Mouse (Mus musculus): ENCODE measurements around the gene Gipr.

Gipr gene

DNA sequence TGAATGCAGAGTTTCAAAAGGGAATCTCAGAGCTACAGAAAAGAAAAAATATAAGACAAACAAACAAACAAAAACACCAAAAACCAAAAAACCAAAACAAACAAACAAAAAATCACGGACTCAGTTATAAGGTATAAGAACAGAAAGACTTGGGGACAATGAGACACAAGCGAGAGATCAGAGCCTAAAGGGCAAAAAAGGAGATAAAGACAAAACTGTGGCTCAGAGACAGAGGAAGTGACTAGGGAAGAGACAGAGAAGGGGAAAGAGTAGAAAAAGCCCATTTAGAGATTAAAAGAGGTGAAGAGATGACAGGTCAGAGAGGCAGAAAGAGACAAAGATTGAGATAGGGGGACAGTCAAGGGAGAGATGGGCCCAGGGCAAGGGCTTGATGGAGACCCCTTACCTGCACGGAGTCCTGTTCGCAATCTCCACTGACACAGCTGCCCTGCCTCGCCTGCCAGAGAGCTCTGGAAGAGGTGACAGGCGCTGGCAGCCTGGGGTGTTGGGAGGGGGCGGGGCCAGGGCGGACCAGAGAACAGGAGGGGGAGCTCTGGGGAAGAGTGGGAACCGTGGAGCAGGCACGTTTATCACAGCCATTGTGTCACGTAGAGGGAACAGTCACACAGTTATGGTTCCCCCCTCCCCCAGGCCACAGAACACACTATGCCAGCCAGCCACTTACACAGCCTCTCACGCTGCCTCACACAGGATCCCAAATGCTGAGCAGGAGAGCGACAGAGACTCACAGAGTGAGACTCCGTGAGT lies at the start of gene Gipr:
Gipr (minus strand) TSS at position 472 of the 768 bp plus-strand sequence.
- DNase-seq (ENCODE audit: low spot score): no peak

DNA sequence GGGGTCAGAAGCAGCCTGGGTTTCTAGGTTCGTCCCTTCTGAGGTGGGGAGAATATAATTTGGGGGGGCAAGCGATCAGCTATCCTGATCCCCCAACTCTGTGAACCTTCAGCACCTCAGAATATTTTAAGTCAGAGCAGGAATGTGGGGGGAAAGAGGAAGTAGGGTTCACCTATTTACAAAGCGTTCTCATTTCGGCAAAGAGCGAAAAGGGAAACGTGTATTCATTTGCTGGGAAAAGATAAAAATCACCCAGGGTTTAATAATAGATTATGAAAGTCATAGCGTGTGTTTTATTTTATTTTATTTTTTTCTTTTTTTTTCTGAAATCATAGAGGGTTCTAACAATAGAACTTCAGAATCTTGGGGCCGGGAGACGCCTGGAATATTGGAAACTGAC lies 49.0 kb upstream of the Gipr start:
- DNase-seq (ENCODE audit: low spot score): no peak

- no peak for DNase-seq (ENCODE audit: low spot score)
These were observed 48.4 kb upstream of the Gipr start for GRCm38 (mm10) chr7:19214369-19214768.

DNA sequence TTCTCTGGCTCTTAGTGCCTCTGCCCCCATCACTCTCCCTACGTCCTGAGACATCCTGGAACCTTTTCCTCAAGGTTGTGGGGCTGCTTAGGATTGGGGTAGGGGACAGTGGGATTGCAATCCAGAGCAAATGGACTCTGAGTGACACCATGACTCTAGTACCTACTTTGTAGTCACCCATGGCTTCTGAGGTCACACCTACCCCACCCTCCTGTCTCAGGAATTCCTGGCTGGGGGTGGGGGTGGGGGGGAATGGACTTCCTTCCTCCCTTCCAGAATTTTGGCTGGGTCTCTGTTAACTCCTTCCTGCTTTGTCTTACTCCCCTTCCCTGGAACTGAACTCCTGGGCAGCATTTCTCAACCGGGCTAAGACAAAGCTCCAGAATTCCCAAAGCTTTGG lies 47.5 kb upstream of the Gipr start:
- DNase-seq (ENCODE audit: low spot score): no peak

GRCm38 (mm10) chr7:19211996-19212755 lies 46.2 kb upstream of the Gipr start, which contains the start of gene Gpr4:
Gene Gpr4, plus strand, starts transcription at chr7:19212538.
- DNase-seq (ENCODE audit: low spot score): peak; percentile 61

GRCm38 (mm10) chr7:19211041-19211675 lies 45.2 kb upstream of the Gipr start:
- DNase-seq (ENCODE audit: low spot score): no peak

DNA sequence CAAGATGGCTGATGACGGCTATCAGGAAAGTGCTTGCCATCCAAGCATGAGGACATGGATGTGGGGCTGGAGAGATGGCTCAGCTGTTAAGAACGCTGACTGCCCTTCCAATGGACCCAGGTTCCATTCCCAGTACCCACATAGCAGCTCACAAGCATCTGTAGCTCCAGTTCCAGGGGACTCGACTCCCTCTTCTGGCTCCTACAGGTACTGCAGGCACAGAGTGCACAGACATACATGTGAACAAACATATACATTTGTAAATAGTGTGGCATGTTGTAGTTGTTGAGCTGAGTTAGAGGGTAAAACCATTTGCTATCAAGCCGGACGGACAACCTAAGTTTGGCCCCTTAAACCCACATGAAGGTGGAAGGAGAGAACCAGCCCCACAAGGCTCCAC lies 44.1 kb upstream of the Gipr start:
- no peak for DNase-seq (ENCODE audit: low spot score)

GRCm38 (mm10) chr7:19209494-19209893 lies 43.6 kb upstream of the Gipr start:
- DNase-seq (ENCODE audit: low spot score): no peak

DNA sequence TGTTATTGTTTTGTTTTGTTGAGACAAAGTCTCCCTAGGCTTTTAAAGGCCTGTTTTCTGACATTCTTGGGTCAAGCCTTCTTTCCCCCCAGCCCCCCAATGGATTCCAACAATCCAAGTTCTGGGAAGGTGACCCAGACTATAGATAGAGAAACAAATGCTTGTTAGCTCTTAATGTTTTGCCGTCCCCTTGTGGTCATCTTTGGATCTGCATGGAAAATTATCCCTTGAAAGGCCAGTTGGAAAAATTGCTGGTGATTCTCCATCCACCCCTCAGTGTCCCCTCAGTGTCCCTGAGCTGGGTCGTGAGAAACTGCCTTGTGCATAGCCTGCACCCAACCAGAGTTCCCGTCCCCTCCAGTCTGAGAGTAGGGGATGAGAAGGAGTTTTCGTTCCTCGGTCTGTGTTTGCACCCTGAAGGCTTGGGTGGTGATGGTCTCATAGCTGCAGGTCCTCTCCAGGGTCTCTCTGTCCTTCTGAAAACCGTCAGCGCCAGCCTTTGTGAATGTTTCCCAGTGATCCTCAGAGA lies 43.1 kb upstream of the Gipr start:
- peak; percentile 83 for DNase-seq (ENCODE audit: low spot score)

DNA sequence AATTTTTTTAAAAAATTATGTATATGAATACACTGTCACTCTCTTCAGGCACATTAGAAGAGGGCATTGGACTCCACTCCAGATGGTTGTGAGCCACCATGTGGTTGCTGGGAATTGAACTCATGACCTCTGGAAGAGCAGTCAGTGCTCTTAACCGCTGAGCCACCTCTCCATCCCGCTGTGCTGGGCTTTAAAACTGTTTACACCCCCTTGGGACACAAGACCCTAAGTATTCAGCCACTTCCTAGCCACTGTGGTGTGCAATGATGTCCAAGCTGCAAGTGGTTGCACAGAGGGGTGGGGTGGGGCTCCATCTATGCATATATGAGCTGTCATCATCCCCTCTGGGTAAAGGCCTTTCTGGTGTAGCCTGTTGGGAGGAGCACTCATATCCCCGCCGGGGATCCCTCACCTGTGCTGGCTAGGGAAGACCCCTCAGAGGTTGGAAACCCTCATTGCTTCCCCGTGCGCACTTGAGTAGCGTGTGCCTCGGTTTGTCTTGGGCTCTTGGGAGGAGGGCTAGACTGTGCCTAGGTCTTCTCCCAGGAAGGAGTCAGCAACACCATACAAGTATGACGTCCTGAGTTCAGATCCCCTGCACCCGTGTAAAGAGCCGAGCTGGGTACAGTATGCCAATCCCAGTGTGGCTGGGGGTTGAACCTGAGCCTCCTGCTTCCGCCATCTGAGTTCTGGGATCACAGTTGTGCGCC lies 42.4 kb upstream of the Gipr start:
- no peak for DNase-seq (ENCODE audit: low spot score)

- DNase-seq (ENCODE audit: low spot score): no peak
These were observed 36.3 kb upstream of the Gipr start for GRCm38 (mm10) chr7:19202065-19202850.

GRCm38 (mm10) chr7:19201660-19202059 lies 35.7 kb upstream of the Gipr start:
- no peak for DNase-seq (ENCODE audit: low spot score)

DNA sequence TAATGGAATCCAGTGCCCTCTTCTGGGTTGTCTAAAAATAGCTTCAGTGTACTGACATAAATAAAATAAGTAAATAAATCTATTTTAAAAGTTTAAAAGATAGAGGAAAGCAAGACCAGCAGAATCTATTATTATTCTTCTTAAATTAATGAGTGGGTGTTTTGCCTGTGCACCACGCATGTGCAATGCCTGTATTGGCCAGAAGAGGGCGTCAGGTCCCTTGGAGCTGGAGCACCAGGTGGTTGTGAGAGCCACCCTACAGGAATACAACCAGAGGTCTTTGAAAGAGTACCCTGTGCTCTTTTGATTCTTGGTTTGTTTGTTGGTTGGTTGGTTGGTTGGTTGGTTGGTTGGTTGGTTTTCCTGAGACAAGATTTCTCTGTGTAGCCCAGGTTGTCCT lies 32.1 kb upstream of the Gipr start:
- DNase-seq (ENCODE audit: low spot score): no peak

- peak; percentile 58 for DNase-seq (ENCODE audit: low spot score)
These were observed 30.7 kb upstream of the Gipr start for GRCm38 (mm10) chr7:19196676-19197075.

DNA sequence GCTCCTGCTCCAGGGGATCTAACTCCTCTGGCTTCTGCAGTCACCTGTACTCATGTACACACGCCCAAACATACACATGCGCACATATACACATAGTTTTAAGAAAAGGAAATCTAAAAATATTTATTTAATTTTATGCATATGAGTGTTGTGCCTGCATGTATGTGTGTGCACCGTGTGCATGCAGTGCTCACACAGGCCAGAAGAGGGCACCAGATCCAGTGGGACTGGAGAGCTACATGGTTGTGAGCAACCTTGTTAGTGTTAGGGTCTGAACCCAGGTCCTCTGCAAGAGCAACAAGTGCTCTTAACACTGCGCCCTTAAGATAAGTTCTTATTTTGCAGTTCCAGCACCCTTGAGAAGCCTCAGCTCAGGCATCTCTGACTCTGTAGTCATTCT lies 28.7 kb upstream of the Gipr start:
- no peak for DNase-seq (ENCODE audit: low spot score)

DNA sequence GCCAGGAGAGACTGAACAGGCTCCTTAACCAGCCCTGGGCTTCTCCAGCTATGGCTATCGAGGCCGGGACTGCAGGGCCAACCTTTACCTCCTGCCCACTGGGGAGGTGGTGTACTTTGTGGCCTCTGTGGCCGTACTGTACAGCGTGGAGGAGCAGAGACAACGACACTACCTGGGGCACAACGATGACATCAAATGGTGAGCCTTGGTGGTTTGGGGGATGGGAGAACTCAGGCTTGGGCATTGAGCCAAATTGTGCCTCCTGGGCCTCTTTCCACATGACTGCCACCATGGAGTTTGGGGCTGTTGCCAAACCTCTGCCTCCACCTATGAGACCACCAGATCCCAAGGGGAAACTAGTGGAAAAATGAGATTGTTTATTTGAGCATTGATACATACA lies 18.8 kb upstream of the Gipr start:
- no peak for DNase-seq (ENCODE audit: low spot score)

- no peak for DNase-seq (ENCODE audit: low spot score)
These were observed 18.3 kb upstream of the Gipr start for GRCm38 (mm10) chr7:19184250-19184649.

DNA sequence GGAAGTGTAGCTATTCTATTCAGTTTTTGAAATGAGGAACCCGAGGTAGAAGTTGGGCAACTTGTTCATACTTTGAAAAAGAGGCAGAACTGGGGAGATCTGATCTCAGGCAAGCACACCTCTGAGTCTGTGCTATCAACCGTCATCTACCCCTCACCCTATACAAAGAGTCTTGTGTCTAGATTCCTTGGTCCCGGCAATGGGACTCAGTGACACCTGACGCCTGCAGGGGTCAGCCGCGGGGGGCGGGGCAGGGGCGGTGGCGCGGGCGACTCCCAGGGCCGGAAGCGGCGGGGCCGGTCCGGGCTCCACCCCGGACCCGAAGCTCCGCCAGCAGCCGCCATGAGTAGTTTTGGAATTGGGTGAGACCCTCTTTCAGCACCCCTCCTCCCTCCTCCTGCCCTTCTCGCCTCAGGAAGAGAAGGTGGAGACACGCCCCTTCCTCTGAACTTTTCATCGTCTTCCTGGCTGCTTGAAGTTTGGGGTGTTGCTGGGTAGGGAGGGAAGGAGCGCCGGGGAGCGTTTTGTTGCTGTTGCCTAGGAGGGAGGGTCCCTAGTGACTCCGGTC lies 15.0 kb upstream of the Gipr start:
- peak; percentile 74 for DNase-seq (ENCODE audit: low spot score)

DNA sequence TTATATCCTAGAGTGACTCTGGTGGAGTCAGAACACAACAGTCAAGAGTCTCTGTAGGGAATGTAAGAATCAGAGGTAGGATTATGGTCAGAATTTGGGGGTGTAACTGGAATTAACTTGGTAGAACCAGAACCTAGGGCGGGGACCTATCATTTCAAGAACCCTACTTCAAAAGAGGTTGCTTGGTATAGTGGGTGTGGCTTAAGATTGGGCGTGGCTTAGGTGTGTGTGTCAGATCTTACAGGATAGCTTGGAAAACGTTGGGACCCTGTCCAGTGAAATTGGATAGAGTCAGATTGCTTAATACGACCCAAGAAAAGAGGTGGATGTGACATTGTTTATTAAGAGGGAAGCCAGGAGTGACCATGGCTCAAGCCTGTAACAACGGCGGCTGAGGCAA lies 14.0 kb upstream of the Gipr start:
- DNase-seq (ENCODE audit: low spot score): no peak

DNA sequence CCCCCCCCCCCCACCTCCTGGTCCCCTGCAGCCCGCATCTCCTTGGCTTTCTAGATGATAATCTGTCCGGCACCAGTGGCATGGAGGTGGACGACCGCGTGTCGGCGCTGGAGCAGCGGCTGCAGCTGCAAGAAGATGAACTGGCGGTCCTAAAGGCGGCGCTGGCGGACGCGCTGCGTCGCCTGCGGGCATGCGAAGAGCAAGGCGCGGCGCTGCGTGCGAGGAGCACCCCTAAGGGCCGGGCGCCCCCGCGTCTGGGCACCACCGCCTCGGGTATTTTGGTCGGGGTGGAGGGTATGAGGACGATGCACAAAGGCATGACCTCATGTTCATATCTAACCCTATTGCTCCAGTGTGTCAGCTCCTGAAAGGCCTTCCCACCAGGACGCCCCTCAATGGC lies 13.2 kb upstream of the Gipr start:
- peak; percentile 84 for DNase-seq (ENCODE audit: low spot score)
